Mouse (Mus musculus) lung, embryonic 15.5 days (tissue): ENCODE measurements around the gene Ermap. TPM values are rescaled to one million over a fixed set of nuclear protein-coding genes. Genes with fewer than 3 reads are reported as not detected.

ENCODE experiments used
- ATAC-seq: fragments of 200-750 bp; cut with Nextera tagmentation; 2 replicates; pipeline ENCODE4 v1.8.0; 2017; ENCODE audit warnings: moderate number of reproducible peaks, borderline replicate concordance; ENCODE audit not compliant: low FRiP score, low TSS enrichment; ENCODE audit errors: extremely low read depth
- H3K27ac ChIP-seq: fragments of 300-500 bp; sonication (generic); 2 replicates; pipeline ENCODE4 v1.5.1; 2015; ENCODE audit warnings: moderate library complexity, mild to moderate bottlenecking, inconsistent platforms
- H3K27me3 ChIP-seq: fragments of 300-500 bp; sonication (generic); 2 replicates; pipeline ENCODE4 v1.6.1; 2015; ENCODE audit warnings: inconsistent platforms
- H3K36me3 ChIP-seq: fragments of 300-500 bp; sonication (generic); 2 replicates; pipeline ENCODE4 v1.6.1; 2015; ENCODE audit warnings: inconsistent platforms
- H3K4me1 ChIP-seq: fragments of 300-500 bp; sonication (generic); 2 replicates; pipeline ENCODE4 v1.6.1; 2015; ENCODE audit warnings: inconsistent platforms
- H3K4me2 ChIP-seq: fragments of 300-500 bp; sonication (generic); 2 replicates; pipeline ENCODE4 v1.6.1; 2015; ENCODE audit warnings: inconsistent platforms, mild to moderate bottlenecking, moderate library complexity
- H3K4me3 ChIP-seq: fragments of 300-500 bp; sonication (generic); 2 replicates; pipeline ENCODE4 v1.5.1; 2015; ENCODE audit warnings: mild to moderate bottlenecking, inconsistent platforms
- H3K9ac ChIP-seq: fragments of 300-500 bp; sonication (generic); 2 replicates; pipeline ENCODE4 v1.6.1; 2015; ENCODE audit warnings: inconsistent platforms
- H3K9me3 ChIP-seq: fragments of 300-500 bp; sonication (generic); 2 replicates; pipeline ENCODE4 v1.6.1; 2016; ENCODE audit warnings: inconsistent platforms
- WGBS: fragments of 180-500 bp; shearing (Covaris S2); methylation state at CpG from one replicate; pipeline ENCODE4 v1.1.7; 2015; 5-methylcytosine and 5-hydroxymethylcytosine counted together
- microRNA counts: library from miRNA; unstranded; fragments of <30 nt; microRNA quantifications from one replicate; lab custom pipeline; 2016
- microRNA-seq: library from miRNA; unstranded; fragments of <30 nt; microRNA quantifications from one replicate; pipeline ENCODE4, GENCODE M21; 2016
- polyA plus RNA-seq: library from polyadenylated mRNA; unstranded; fragments of >200 nt; fragmentation: Nextera tagmentation; extraction: Ambion mirVana; gene quantifications from 2 replicates; pipeline ENCODE4 v1.2.1, GENCODE M21; 2015

The Ermap gene
- polyA plus RNA-seq, 1 experiment from 2014 or later = 1.5 TPM

- no peak for ATAC-seq
These were observed 58.5 kb downstream of the Ermap start for GRCm38 (mm10) chr4:119131189-119131910.

GRCm38 (mm10) chr4:119129096-119129495 lies 60.7 kb downstream of the Ermap start:
- Histone ChIP-seq H3K4me1 (peaks cover 13% of the 10 kb centered on the region; the same call in 1 of the 2 replicates), H3K4me3 (no peak overlapping the region), H3K27me3 (no peaks in the 10 kb centered on the region), H3K27ac (no peak overlapping the region), H3K4me2 (no peak overlapping the region), H3K9me3 (no peaks in the 10 kb centered on the region), H3K36me3 (peaks cover 44% of the 10 kb centered on the region), H3K9ac (no peak overlapping the region)
- ATAC-seq = no peak
- 92% methylated on average over 1 of the region's 1 CpGs for WGBS

More at GRCm38 (mm10) chr4:119131189-119131910, 58.5 kb downstream of the Ermap start:
- H3K9ac ChIP-seq = no peak overlapping the region
- H3K4me1 ChIP-seq = 0 out of 2 replicates have a peak, but pooled peaks cover 3% of the 10 kb centered on the region
- no peaks in the 10 kb centered on the region for H3K27me3 ChIP-seq
- H3K27ac ChIP-seq = no peak overlapping the region
- H3K9me3 ChIP-seq = no peaks in the 10 kb centered on the region
- H3K4me2 ChIP-seq = no peak overlapping the region
- H3K36me3 ChIP-seq = peaks cover 62% of the 10 kb centered on the region
- 89% methylated on average over 8 of the region's 8 CpGs for WGBS
- no peak overlapping the region for H3K4me3 ChIP-seq

GRCm38 (mm10) chr4:119128547-119128946 lies 61.3 kb downstream of the Ermap start:
- H3K4me2 ChIP-seq = no peak overlapping the region
- no peak for ATAC-seq
- H3K4me1 ChIP-seq = peaks cover 13% of the 10 kb centered on the region; the same call in 1 of the 2 replicates
- WGBS = 84% methylated on average over 7 of the region's 7 CpGs
- peaks cover 44% of the 10 kb centered on the region for H3K36me3 ChIP-seq
- H3K9ac ChIP-seq = no peak overlapping the region
- no peak overlapping the region for H3K4me3 ChIP-seq
- H3K27ac ChIP-seq = no peak overlapping the region
- H3K27me3 ChIP-seq = no peaks in the 10 kb centered on the region
- H3K9me3 ChIP-seq = no peaks in the 10 kb centered on the region

DNA sequence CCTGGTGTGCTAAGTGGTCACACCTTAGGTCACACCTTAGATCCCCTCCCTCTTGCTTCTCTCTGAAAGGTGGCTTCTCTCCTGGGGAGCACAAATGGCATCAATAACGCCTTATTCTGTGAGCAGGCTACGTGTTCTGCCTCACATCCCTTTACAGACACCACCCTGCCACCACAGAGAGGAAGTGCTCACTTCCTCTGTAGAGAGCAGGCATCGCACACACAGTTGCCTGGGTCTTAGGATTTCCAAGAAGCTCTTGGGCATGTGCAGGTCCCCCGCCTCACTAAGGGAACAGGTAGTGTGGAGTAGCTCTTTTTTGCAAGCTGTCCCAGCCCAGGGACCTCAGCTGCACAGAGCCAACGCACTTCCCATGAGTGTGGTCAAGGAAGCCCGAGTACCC lies 62.6 kb downstream of the Ermap start:
- ATAC-seq = no peak
- 52% methylated on average over 6 of the region's 6 CpGs for WGBS
- Histone ChIP-seq H3K9ac (no peak overlapping the region), H3K36me3 (peaks cover 40% of the 10 kb centered on the region), H3K4me1 (peaks cover 13% of the 10 kb centered on the region; the same call in 1 of the 2 replicates), H3K4me2 (no peak overlapping the region), H3K27me3 (no peaks in the 10 kb centered on the region), H3K27ac (no peak overlapping the region), H3K9me3 (no peaks in the 10 kb centered on the region), H3K4me3 (no peak overlapping the region)

DNA sequence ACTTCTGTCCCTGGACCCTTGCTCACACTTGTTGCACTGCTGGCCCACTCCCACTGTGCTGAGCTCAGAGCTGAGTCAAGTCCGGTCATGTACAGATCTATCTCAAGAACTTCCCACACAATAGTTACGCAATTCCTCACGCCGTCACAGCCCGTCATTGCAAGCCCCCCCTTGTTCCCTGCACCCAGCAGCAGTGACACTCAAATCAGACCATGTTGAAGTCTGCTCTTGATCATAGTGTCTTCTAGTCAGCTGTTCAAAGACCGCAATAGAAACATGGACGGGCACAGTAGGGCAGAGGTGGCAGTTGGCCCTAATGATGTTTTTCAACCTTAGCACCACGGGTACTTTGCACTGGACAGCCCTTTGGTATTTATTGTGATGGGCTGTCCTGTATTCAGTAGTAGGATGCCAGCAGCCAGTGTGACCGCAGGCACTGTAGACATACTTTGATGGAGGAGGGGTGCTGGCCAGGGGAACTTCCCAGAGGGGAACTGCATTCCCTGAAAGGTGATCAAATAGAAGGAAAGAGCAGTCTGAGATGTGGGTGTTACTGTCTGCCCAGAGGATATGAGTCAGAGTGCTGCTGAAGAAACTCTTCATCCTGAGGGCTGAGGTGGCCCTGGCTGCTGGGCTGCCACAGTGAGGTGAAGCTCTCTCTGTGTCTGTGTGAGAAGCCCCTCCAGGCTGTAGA lies 64.1 kb downstream of the Ermap start:
- H3K27me3 ChIP-seq = no peaks in the 10 kb centered on the region
- no peak overlapping the region for H3K9ac ChIP-seq
- WGBS = 63% methylated on average over 9 of the region's 9 CpGs
- no peaks in the 10 kb centered on the region for H3K9me3 ChIP-seq
- no peak overlapping the region for H3K4me3 ChIP-seq
- ATAC-seq = peak; percentile 24; the same call in 1 of the 2 replicates
- peaks cover 22% of the 10 kb centered on the region; the same call in 1 of the 2 replicates for H3K4me1 ChIP-seq
- H3K36me3 ChIP-seq = peaks cover 39% of the 10 kb centered on the region; the same call in 1 of the 2 replicates
- no peak overlapping the region for H3K27ac ChIP-seq
- H3K4me2 ChIP-seq = no peak overlapping the region

MicroRNAs within 50 kb of the gene (microRNA counts, 519-probe panel; counts per million panel counts)
- microRNA mmu-miR-1957 (lab: Ali Mortazavi, UCI) = 2,045 counts per million, percentile 19 among the panel's probes with 10 or more counts

Small RNAs within 50 kb of the gene (microRNA-seq; reads per million reads assigned to microRNA genes)
- not detected for gene Mir1957a

Other genes starting within 250 kb of the Ermap start
- not detected in 2 replicates for gene Lao1, start 228.4 kb downstream of the Ermap start, polyA plus RNA-seq
- 83.6 and 87.2 TPM in 2 replicates for gene Slc2a1, start 81.3 kb downstream of the Ermap start, polyA plus RNA-seq
- 7.3 and 7.8 TPM in 2 replicates for gene Zfp691, start 15.8 kb downstream of the Ermap start, polyA plus RNA-seq
- 112 and 125 TPM in 2 replicates for gene Svbp, start 5.3 kb upstream of the Ermap start, polyA plus RNA-seq
- not detected in 2 replicates for gene Tmem269, start 28.2 kb upstream of the Ermap start, polyA plus RNA-seq
- 34.4 and 40.8 TPM in 2 replicates for gene AU022252, start 42.7 kb upstream of the Ermap start, polyA plus RNA-seq
- 38.0 and 38.4 TPM in 2 replicates for gene P3h1, start 42.9 kb upstream of the Ermap start, polyA plus RNA-seq
- not detected in 2 replicates for gene Cldn19, start 65.4 kb upstream of the Ermap start, polyA plus RNA-seq
- gene Ybx1, start 104.6 kb upstream of the Ermap start, polyA plus RNA-seq = 635 and 678 TPM in 2 replicates
- 102 and 115 TPM in 2 replicates for gene Ppih, start 130.5 kb upstream of the Ermap start, polyA plus RNA-seq
- 5.2 and 5.6 TPM in 2 replicates for gene Ccdc30, start 225.5 kb upstream of the Ermap start, polyA plus RNA-seq
- gene Ppcs, start 232.4 kb upstream of the Ermap start, polyA plus RNA-seq = 35.1 and 36.2 TPM in 2 replicates
- gene Zmynd12, start 232.8 kb upstream of the Ermap start, polyA plus RNA-seq = 0.59 and 0.68 TPM in 2 replicates